Mouse (Mus musculus) midbrain, postnatal 0 days (tissue): ENCODE data around the gene Cbx3. TPM values are rescaled to one million over a fixed set of nuclear protein-coding genes. Genes with fewer than 3 reads are reported as not detected.
A peak's percentile ranks its signal among the peaks of the same experiment; 100 is the strongest.

Experiments used
- ATAC-seq: fragments of 200-750 bp; cut with Nextera tagmentation; 2 replicates; pipeline ENCODE4 v1.8.0; 2017; ENCODE audit warnings: moderate number of reproducible peaks, mild to moderate bottlenecking, moderate TSS enrichment, moderate library complexity; ENCODE audit not compliant: low FRiP score
- DNase-seq: peaks from one replicate; pipeline ENCODE4 v3.0.0-alpha.2; 2015; ENCODE audit warnings: low spot score
- H3K27ac ChIP-seq: fragments of 300-500 bp; sonication (generic); 2 replicates; pipeline ENCODE4 v1.5.1; 2014; ENCODE audit warnings: low read depth, mild to moderate bottlenecking, low read length, mixed read lengths
- H3K27me3 ChIP-seq: fragments of 300-500 bp; sonication (generic); 2 replicates; pipeline ENCODE4 v1.6.1; 2014; ENCODE audit warnings: low read length, control low read depth, mixed read lengths; ENCODE audit not compliant: insufficient read depth
- H3K36me3 ChIP-seq: fragments of 300-500 bp; sonication (generic); 2 replicates; pipeline ENCODE4 v1.6.1; 2014; ENCODE audit warnings: low read length, control low read depth, mixed read lengths; ENCODE audit not compliant: insufficient read depth
- H3K4me1 ChIP-seq: fragments of 300-500 bp; sonication (generic); 2 replicates; pipeline ENCODE4 v1.6.1; 2014; ENCODE audit warnings: mild to moderate bottlenecking, control low read depth, antibody characterized with exemption, low read length, mixed read lengths; ENCODE audit not compliant: insufficient read depth
- H3K4me2 ChIP-seq: fragments of 300-500 bp; sonication (generic); 2 replicates; pipeline ENCODE4 v1.6.1; 2014; ENCODE audit warnings: low read depth, mild to moderate bottlenecking, low read length, mixed read lengths; ENCODE audit not compliant: poor library complexity, severe bottlenecking
- H3K4me3 ChIP-seq: fragments of 300-500 bp; sonication (generic); 2 replicates; pipeline ENCODE4 v1.5.1; 2014; ENCODE audit warnings: low read depth, mild to moderate bottlenecking, low read length, moderate library complexity
- H3K9ac ChIP-seq: fragments of 300-500 bp; sonication (generic); replicated peaks from 2 replicates; pipeline ENCODE4 v1.6.1; 2014; ENCODE audit warnings: mild to moderate bottlenecking, low read length, moderate library complexity, mixed read lengths; ENCODE audit not compliant: poor library complexity, severe bottlenecking
- H3K9me3 ChIP-seq: fragments of 300-500 bp; sonication (generic); 2 replicates; pipeline ENCODE4 v1.6.1; 2016; ENCODE audit warnings: low read length, control low read depth
- CTCF ChIP-seq: IDR thresholded peaks from 2 replicates; pipeline ENCODE4 v1.5.1; 2016; ENCODE audit warnings: antibody characterized with exemption, mild to moderate bottlenecking
- WGBS: fragments of 180-500 bp; shearing (Covaris S2); extraction: QIAGEN DNeasy Blood & Tissue Kit; methylation state at CpG from one replicate; pipeline ENCODE4 v1.1.7; 2014; 5-methylcytosine and 5-hydroxymethylcytosine counted together
- polyA plus RNA-seq: library from polyadenylated mRNA; unstranded; fragments of >200 nt; fragmentation: Nextera tagmentation; extraction: Ambion mirVana; gene quantifications from 2 replicates; pipeline ENCODE4 v1.2.1, GENCODE M21; 2015
- total RNA-seq: library from RNA; depleted of rRNA; stranded (reverse); fragments of >200 nt; gene quantifications from 2 replicates; pipeline ENCODE4 v1.2.3, GENCODE M21; 2014

Cbx3 gene
- total and polyA plus RNA-seq, 2 experiments from 2014 or later: 129 to 535 TPM

DNA sequence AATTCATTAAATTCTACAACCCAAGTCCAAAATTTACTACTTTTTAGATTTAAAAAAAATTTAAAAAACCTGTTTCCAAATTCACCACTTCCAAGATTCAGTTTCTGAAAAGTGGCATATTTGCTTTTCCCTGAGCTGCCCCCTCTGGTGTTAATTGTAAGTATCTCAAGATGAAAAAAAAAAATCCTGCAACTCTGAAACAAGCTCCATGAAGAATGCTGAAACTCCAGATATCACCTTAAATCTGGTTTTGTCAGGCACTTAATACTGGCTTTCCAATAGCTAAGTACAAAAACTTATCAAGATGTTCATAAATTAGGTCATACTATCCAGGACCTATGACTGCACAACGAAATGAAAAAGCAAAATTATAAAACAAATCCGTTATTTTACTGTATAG lies 2.5 kb upstream of the Cbx3 start:
- Histone ChIP-seq H3K27ac (no peak overlapping the region), H3K9me3 (no peaks in the 10 kb centered on the region), H3K4me3 (peak overlapping the region; percentile 96), H3K9ac (no peak overlapping the region), H3K4me1 (0 out of 2 replicates have a peak, but pooled peaks cover 1% of the 10 kb centered on the region), H3K36me3 (peaks cover 13% of the 10 kb centered on the region), H3K4me2 (peak overlapping the region; percentile 50), H3K27me3 (no peaks in the 10 kb centered on the region)
- ATAC-seq: no peak
- peak; percentile 61 for TF ChIP-seq CTCF
- peak; percentile 53 for DNase-seq
- under 1% methylated on average over 2 of the region's 2 CpGs for WGBS

DNA sequence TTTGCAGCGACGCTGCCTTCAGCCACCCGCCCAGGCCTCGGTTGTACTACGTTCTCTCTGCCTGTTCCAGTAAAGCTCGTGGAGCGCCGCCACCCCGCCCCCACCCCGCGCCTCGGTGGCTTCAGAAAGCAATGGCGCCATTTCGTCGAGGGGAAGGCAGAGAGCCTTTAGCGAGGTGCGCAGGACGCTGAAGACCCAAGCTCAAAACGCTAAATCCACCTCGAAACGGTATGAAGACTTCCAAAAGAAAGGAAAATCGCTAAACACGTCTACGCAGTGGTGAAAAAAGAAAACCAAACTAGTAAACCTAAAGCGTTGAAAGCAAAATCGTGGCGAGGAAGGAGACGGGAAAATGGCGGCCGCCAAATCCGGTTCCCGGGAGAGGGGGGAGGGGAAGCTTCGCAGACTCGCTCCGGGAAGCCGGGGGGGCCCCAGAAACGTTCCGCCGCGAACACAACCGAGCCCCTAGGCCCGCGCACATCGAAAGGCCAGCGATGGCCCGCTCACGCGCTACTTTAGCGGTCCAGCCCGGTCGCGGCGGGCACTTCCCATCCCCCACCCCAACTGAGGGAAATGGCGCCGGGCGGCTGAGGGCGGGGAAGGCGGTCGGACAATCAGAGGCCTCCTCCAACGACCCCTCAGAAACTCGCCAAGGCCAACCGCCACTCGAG lies 1.1 kb upstream of the Cbx3 start:
- Histone ChIP-seq H3K9me3 (no peaks in the 10 kb centered on the region), H3K4me1 (0 out of 2 replicates have a peak, but pooled peaks cover 6% of the 10 kb centered on the region), H3K27ac (peak overlapping the region; percentile 98), H3K27me3 (no peaks in the 10 kb centered on the region), H3K9ac (peak overlapping the region; percentile 99), H3K36me3 (peaks cover 7% of the 10 kb centered on the region), H3K4me2 (peak overlapping the region; percentile 50), H3K4me3 (peak overlapping the region; percentile 96)
- under 1% methylated on average over 62 of the region's 63 CpGs for WGBS
- peak; percentile 47; the same call in 1 of the 2 replicates for ATAC-seq
- TF ChIP-seq CTCF: no peak; the same call in 1 of the 2 replicates
- DNase-seq: peak; percentile 84

DNA sequence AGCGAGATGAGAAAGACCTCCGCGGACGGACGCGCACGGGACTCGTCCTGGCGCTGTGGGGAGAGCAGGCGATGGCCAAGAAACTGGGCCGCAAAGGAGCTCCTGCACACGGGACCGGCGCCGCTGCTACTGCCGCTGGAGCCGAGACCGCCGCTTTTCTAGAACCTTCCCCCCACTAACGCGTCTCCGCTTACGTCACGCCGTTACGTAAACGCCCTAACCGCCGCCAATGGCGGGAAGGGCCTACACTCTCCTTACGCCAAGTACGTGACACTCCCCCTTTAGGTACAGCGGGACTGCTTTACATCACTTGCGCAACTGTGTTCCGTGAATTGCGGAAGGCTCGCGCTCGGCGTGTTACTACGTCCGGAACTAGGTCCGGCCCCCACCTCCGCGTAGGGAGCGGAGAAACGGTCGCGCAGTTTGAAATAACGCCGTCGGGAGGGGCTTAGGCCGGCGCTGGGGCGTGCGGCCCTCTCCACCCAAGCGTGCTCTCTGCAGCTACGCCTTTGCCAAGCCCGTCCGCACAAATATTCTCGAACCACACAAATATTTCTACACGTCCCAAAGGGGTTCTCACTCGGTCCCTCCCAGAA lies 347 bp upstream of the Cbx3 start, which contains the start of gene Hnrnpa2b1:
TSS of gene Hnrnpa2b1 (minus strand) at position 180 of the 596 bp plus-strand sequence.
- DNase-seq: peak; percentile 100
- H3K4me1 ChIP-seq: 0 out of 2 replicates have a peak, but pooled peaks cover 6% of the 10 kb centered on the region
- H3K36me3 ChIP-seq: peaks cover 7% of the 10 kb centered on the region
- peak within 1 kb of the TSS; percentile 50 for H3K4me2 ChIP-seq
- H3K9ac ChIP-seq: peak within 1 kb of the TSS; percentile 99
- no peaks in the 10 kb centered on the region for H3K27me3 ChIP-seq
- ATAC-seq: peak; percentile 92
- H3K27ac ChIP-seq: peak within 1 kb of the TSS; percentile 98
- WGBS: under 1% methylated on average over 63 of the region's 63 CpGs
- H3K4me3 ChIP-seq: peak within 1 kb of the TSS; percentile 96
- no peaks in the 10 kb centered on the region for H3K9me3 ChIP-seq
- TF ChIP-seq CTCF: no peak

DNA sequence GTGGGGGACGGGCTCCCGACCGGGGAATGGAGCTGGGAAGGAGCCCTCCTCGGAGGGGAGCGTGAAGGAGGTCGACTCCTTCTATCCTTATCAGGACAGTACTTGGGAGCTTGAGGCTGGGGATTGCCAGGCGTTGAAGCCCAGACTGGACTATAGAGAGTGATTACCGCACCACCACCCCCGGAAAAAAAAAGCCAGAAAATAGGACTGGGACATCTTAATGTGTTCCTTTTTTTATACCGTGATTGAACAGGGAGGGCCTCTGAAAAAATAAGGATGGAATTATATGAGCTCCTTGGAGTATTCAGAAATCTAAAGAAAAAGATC lies 982 bp downstream of the Cbx3 start:
- 0 out of 2 replicates have a peak, but pooled peaks cover 6% of the 10 kb centered on the region for H3K4me1 ChIP-seq
- DNase-seq (no peak), ATAC-seq (no peak)
- TF ChIP-seq CTCF: no peak
- H3K4me3 ChIP-seq: peak overlapping the region; percentile 96
- no peaks in the 10 kb centered on the region for H3K9me3 ChIP-seq
- WGBS: 0% methylated on average over 10 of the region's 10 CpGs
- H3K9ac ChIP-seq: peak overlapping the region; percentile 94
- H3K27me3 ChIP-seq: no peaks in the 10 kb centered on the region
- H3K4me2 ChIP-seq: peak overlapping the region; percentile 47
- H3K27ac ChIP-seq: peak overlapping the region; percentile 98
- H3K36me3 ChIP-seq: no peaks in the 10 kb centered on the region; the same call in 1 of the 2 replicates

DNA sequence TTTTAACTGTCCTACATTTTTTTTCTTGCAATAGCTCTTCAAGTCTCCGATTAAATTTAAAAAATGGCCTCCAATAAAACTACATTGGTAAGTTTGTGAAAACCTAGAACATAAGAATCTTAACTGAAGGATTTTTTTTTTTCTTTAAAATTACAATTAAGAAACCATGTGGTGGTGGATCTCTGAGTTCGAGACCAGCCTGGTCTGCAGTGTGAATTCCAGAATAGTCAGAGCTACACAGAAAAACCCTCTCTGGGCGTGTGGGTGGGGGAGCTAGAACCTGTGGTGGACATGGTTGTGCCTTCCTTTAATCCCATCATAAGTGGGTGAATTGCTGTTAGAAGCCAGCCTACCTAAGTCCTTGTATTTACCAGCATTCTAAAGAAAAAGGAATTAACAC lies 1.6 kb downstream of the Cbx3 start:
- ATAC-seq (no peak), DNase-seq (no peak)
- Histone ChIP-seq H3K4me3 (peak overlapping the region; percentile 96), H3K27ac (no peak overlapping the region), H3K9me3 (no peaks in the 10 kb centered on the region), H3K4me2 (peak overlapping the region; percentile 47), H3K9ac (peak overlapping the region; percentile 42), H3K27me3 (no peaks in the 10 kb centered on the region), H3K36me3 (peaks cover 4% of the 10 kb centered on the region; the same call in 1 of the 2 replicates), H3K4me1 (0 out of 2 replicates have a peak, but pooled peaks cover 6% of the 10 kb centered on the region)
- WGBS: 9% methylated on average over 3 of the region's 3 CpGs
- no peak for TF ChIP-seq CTCF

DNA sequence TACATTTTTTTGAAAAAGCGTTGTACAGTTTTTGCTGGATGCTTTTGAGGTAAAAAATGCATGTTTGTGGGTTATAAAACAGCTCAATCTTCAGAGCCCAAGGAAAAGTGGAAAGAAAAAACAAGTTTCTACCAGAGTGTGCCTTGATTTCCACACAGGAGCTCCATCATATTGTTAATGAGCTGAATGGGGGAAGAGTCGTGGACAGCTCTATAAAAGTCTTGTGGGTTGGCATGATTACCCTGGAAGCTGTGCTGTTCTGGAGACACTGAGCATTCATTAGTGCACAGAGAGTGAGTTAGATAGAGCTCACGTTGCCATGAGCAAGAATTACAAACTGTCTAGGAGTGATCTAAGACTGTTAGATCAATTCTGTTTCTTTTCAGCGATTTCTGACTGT lies 2.1 kb downstream of the Cbx3 start:
- Histone ChIP-seq H3K9ac (no peak overlapping the region; the same call in 1 of the 2 replicates), H3K4me3 (peak overlapping the region; percentile 96), H3K4me1 (0 out of 2 replicates have a peak, but pooled peaks cover 6% of the 10 kb centered on the region), H3K27me3 (no peaks in the 10 kb centered on the region), H3K9me3 (no peaks in the 10 kb centered on the region), H3K4me2 (peak overlapping the region; percentile 47), H3K27ac (no peak overlapping the region), H3K36me3 (peaks cover 4% of the 10 kb centered on the region; the same call in 1 of the 2 replicates)
- TF ChIP-seq CTCF: no peak
- WGBS: 32% methylated on average over 4 of the region's 4 CpGs
- DNase-seq: no peak
- ATAC-seq: no peak
